In the genomic region with DNA sequence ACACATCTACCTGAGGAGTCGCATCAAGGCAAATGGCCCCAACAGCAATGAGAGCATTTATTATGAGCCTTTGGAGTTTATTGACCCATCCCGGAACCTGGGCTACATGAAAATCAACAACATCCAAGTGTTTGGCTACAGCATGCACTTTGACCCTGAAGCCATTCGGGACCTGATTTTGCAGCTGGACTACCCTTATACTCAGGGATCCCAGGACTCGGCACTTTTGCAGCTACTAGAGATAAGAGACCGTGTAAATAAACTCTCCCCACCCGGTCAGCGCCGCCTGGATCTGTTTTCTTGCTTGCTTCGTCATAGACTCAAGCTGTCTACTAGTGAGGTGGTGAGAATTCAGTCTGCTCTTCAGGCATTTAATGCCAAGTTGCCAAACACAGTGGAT, we compare ENCODE assay signal across 24 mouse cellular contexts.
A peak's percentile ranks its signal among the peaks of the same experiment; 100 is the strongest.
DNase-seq lines count a peak whose midpoint lies in the region; ATAC-seq and TF ChIP-seq lines count a peak whose summit lies in the region.
"Had no signal": no experiment of that assay in that cellular context is flagged by ENCODE, and none has a peak within 500 bp of the region (broad histone marks: within the 10 kb centered on the region; RNA-seq: fewer than 3 reads in every experiment).

No protein-coding gene starts in this region.

- DNase-seq in liver, adult 2 months (ENCODE audit: extremely low read depth, low read depth, low spot score): peak; percentile 50
- DNase-seq in liver: no peak
- no peak for DNase-seq in liver, embryonic 11.5 days (ENCODE audit: low spot score)
- no peak for DNase-seq in kidney, adult 2 months
- no peak for DNase-seq in urinary bladder, adult 18-20 months (ENCODE audit: low spot score in 2 of 2)
- DNase-seq in urinary bladder, adult 2 months (ENCODE audit: low spot score): no peak
- DNase-seq: adrenal gland, adult 2 months; adrenal gland, postnatal 25 days; cerebellum, adult 18-20 months; cerebellum, postnatal 10 days; embryo, embryonic 11 days; gastrocnemius, adult 2 months; gastrocnemius, postnatal 25 days; heart, postnatal 10 days; heart, postnatal 4 days had no signal

- no peak overlapping the region for H3K4me2 ChIP-seq in liver, embryonic 11.5 days
- no peak overlapping the region for H3K4me2 ChIP-seq in stomach, embryonic 15.5 days
- H3K4me2 ChIP-seq: embryonic facial prominence, embryonic 15.5 days; hindbrain, embryonic 12.5 days had no signal

- H3K27ac ChIP-seq in liver, adult 2 months (replicated peaks; ENCODE audit: insufficient read depth, low read depth, low read length): no peak overlapping the region
- no peak overlapping the region for H3K27ac ChIP-seq in liver, embryonic 11.5 days (ENCODE audit: low read depth, low read length)
- H3K27ac ChIP-seq in stomach, embryonic 15.5 days: no peak overlapping the region
- no peak overlapping the region for H3K27ac ChIP-seq in kidney, adult 2 months (ENCODE audit: insufficient read depth, low read depth, low read length)
- H3K27ac ChIP-seq: embryonic facial prominence, embryonic 15.5 days; forebrain, embryonic 10.5 days; gastrocnemius, adult 2 months; hindbrain, embryonic 12.5 days had no signal

- H3K4me3 ChIP-seq in liver, adult 2 months (ENCODE audit: insufficient read depth, low read depth, low read length): no peak overlapping the region
- no peak overlapping the region for H3K4me3 ChIP-seq in liver, embryonic 11.5 days (ENCODE audit: low read depth, low read length)
- H3K4me3 ChIP-seq in stomach, embryonic 15.5 days (replicated peaks): no peak overlapping the region
- H3K4me3 ChIP-seq in kidney, adult 2 months (ENCODE audit: insufficient read depth, low read depth, low read length): no peak overlapping the region
- H3K4me3 ChIP-seq: embryonic facial prominence, embryonic 15.5 days; erythroblast, embryonic 14.5 days; forebrain, embryonic 10.5 days; gastrocnemius, adult 2 months; hindbrain, embryonic 12.5 days had no signal

- H3K79me2 ChIP-seq in liver, adult 2 months (ENCODE audit: control insufficient read depth, insufficient read depth, low read length): no peaks in the 10 kb centered on the region

- H3K27me3 ChIP-seq in liver, adult 2 months (ENCODE audit: control insufficient read depth, insufficient read depth, low read length): no peaks in the 10 kb centered on the region
- no peaks in the 10 kb centered on the region for H3K27me3 ChIP-seq in liver, embryonic 11.5 days (replicated peaks; ENCODE audit: control insufficient read depth, insufficient read depth, low read length)
- no peaks in the 10 kb centered on the region for H3K27me3 ChIP-seq in stomach, embryonic 15.5 days (replicated peaks)
- no peaks in the 10 kb centered on the region for H3K27me3 ChIP-seq in kidney, adult 2 months (replicated peaks; ENCODE audit: control insufficient read depth, insufficient read depth, low read length)
- H3K27me3 ChIP-seq: CH12.LX; embryonic facial prominence, embryonic 15.5 days; hindbrain, embryonic 12.5 days; Patski had no signal

- no peaks in the 10 kb centered on the region for H3K9me3 ChIP-seq in liver, embryonic 11.5 days (ENCODE audit: control insufficient read depth, low read length)
- H3K9me3 ChIP-seq in stomach, embryonic 15.5 days: no peaks in the 10 kb centered on the region
- H3K9me3 ChIP-seq: embryonic facial prominence, embryonic 15.5 days; forebrain, embryonic 10.5 days had no signal

- H3K36me3 ChIP-seq in liver, adult 2 months (ENCODE audit: control insufficient read depth, insufficient read depth, low read length): no peaks in the 10 kb centered on the region
- H3K36me3 ChIP-seq in liver, embryonic 11.5 days (ENCODE audit: control insufficient read depth, insufficient read depth, low read length): no peaks in the 10 kb centered on the region
- no peaks in the 10 kb centered on the region for H3K36me3 ChIP-seq in stomach, embryonic 15.5 days
- H3K36me3 ChIP-seq in kidney, adult 2 months (ENCODE audit: control insufficient read depth, insufficient read depth, low read length): no peaks in the 10 kb centered on the region
- H3K36me3 ChIP-seq: embryonic facial prominence, embryonic 15.5 days; forebrain, embryonic 10.5 days; hindbrain, embryonic 12.5 days had no signal

- no peak for TF ChIP-seq POLR2A in liver, adult 2 months (IDR thresholded peaks at IDR 0.05; ENCODE audit: extremely low read depth, insufficient read depth, low read length)
- no peak for TF ChIP-seq POLR2A in kidney, adult 2 months (IDR thresholded peaks at IDR 0.05; ENCODE audit: low read depth, low read length)

- no peak overlapping the region for H3K9ac ChIP-seq in liver, adult 2 months (ENCODE audit: low read depth, low read length)
- no peak overlapping the region for H3K9ac ChIP-seq in liver, embryonic 11.5 days (ENCODE audit: low read depth, low read length)
- no peak overlapping the region for H3K9ac ChIP-seq in stomach, embryonic 15.5 days
- H3K9ac ChIP-seq: embryonic facial prominence, embryonic 15.5 days; hindbrain, embryonic 12.5 days had no signal

- no peaks in the 10 kb centered on the region for H3K4me1 ChIP-seq in liver, adult 2 months (ENCODE audit: control insufficient read depth, insufficient read depth, low read length)
- H3K4me1 ChIP-seq in liver, embryonic 11.5 days (replicated peaks; ENCODE audit: control insufficient read depth, insufficient read depth, low read length): no peaks in the 10 kb centered on the region
- H3K4me1 ChIP-seq in stomach, embryonic 15.5 days: no peaks in the 10 kb centered on the region
- no peaks in the 10 kb centered on the region for H3K4me1 ChIP-seq in kidney, adult 2 months (ENCODE audit: control insufficient read depth, insufficient read depth, low read length)
- H3K4me1 ChIP-seq: embryonic facial prominence, embryonic 15.5 days; forebrain, embryonic 10.5 days; hindbrain, embryonic 12.5 days had no signal

- peak; percentile 29; the same call in 1 of the 2 replicates for ATAC-seq in liver, embryonic 11.5 days (replicated peaks; ENCODE audit: low FRiP score)
- ATAC-seq in stomach, embryonic 15.5 days (ENCODE audit: insufficient read depth, low FRiP score, low read depth): peak; percentile 43; the same call in 1 of the 2 replicates
- ATAC-seq: activated CD4-positive, CD25-positive, alpha-beta regulatory T cell, adult 4 months; forebrain, embryonic 14.5 days; Patski had no signal

- 16% methylated on average over 9 of the region's 9 CpGs for WGBS in liver, adult 2 months
- 58% methylated on average over 9 of the region's 9 CpGs for WGBS in liver, embryonic 11.5 days
- WGBS in stomach, embryonic 15.5 days: 32% methylated on average over 9 of the region's 9 CpGs
- 77% methylated on average over 9 of the region's 9 CpGs for WGBS in kidney, adult 2 months

- TF ChIP-seq CTCF in liver, adult 2 months (IDR thresholded peaks at IDR 0.05; ENCODE audit: low read depth, low read length): no peak
- TF ChIP-seq CTCF in kidney, adult 2 months (conservative IDR thresholded peaks at IDR 0.05; ENCODE audit: insufficient read depth, insufficient read length, low read depth, low read length): no peak
